Mouse (Mus musculus): Measurements from ENCODE around the gene Pfn1. TPM values are rescaled to one million over a fixed set of nuclear protein-coding genes. Genes with fewer than 3 reads are reported as not detected.

Gene Pfn1
- total and polyA plus RNA-seq, 2 experiments from 2014 or later = 460 to 634 TPM

GRCm38 (mm10) chr11:70656964-70657363 is 2.5 kb upstream of the Pfn1 start, which contains the start of gene Eno3:
TSS of gene Eno3 (plus strand) at chr11:70657202.
- ATAC-seq (no peak), DNase-seq (ENCODE audit: low spot score) (no peak)
- H3K4me3 ChIP-seq (ENCODE audit: low read length) = peak within 1 kb of the TSS; percentile 99
- peak within 1 kb of the TSS; percentile 45 for H3K9ac ChIP-seq (replicated peaks; ENCODE audit: low read length)
- no peaks in the 10 kb centered on the region for H3K27me3 ChIP-seq (ENCODE audit: insufficient read depth, low read length)
- peak within 1 kb of the TSS; percentile 75 for H3K4me2 ChIP-seq (ENCODE audit: low read depth, low read length)
- no peak for TF ChIP-seq CTCF (IDR thresholded peaks at IDR 0.05; ENCODE audit: low read depth)
- H3K27ac ChIP-seq = peak within 1 kb of the TSS; percentile 99; the same call in 1 of the 2 replicates
- H3K9me3 ChIP-seq (ENCODE audit: low read length) = no peaks in the 10 kb centered on the region
- WGBS = 11% methylated on average over 3 of the region's 3 CpGs
- H3K4me1 ChIP-seq (ENCODE audit: insufficient read depth, low read length) = 0 out of 2 replicates have a peak, but pooled peaks cover 11% of the 10 kb centered on the region
- H3K36me3 ChIP-seq (ENCODE audit: insufficient read depth, low read length) = peaks cover 7% of the 10 kb centered on the region; the same call in 1 of the 2 replicates

GRCm38 (mm10) chr11:70656456-70656927 is 2.0 kb upstream of the Pfn1 start:
- TF ChIP-seq CTCF (IDR thresholded peaks at IDR 0.05; ENCODE audit: low read depth) = no peak
- Histone ChIP-seq H3K9me3 (ENCODE audit: low read length) (no peaks in the 10 kb centered on the region), H3K4me3 (ENCODE audit: low read length) (peak overlapping the region; percentile 99), H3K9ac (replicated peaks; ENCODE audit: low read length) (peak overlapping the region; percentile 45), H3K27ac (0 out of 2 replicates have a peak overlapping the region, but pooled peaks have one; percentile 99), H3K4me2 (ENCODE audit: low read depth, low read length) (peak overlapping the region; percentile 75), H3K27me3 (ENCODE audit: insufficient read depth, low read length) (no peaks in the 10 kb centered on the region), H3K4me1 (ENCODE audit: insufficient read depth, low read length) (0 out of 2 replicates have a peak, but pooled peaks cover 11% of the 10 kb centered on the region), H3K36me3 (ENCODE audit: insufficient read depth, low read length) (peaks cover 6% of the 10 kb centered on the region; the same call in 1 of the 2 replicates)
- no peak for ATAC-seq
- WGBS = 9% methylated on average over 16 of the region's 16 CpGs
- DNase-seq (ENCODE audit: low spot score) = peak; percentile 28

- no peaks in the 10 kb centered on the region for H3K27me3 ChIP-seq (ENCODE audit: insufficient read depth, low read length)
- ATAC-seq (0 out of 2 replicates have a peak, but pooled peaks have one; percentile 22), DNase-seq (ENCODE audit: low spot score) (peak; percentile 25)
- WGBS = under 1% methylated on average over 59 of the region's 61 CpGs
- peak overlapping the region; percentile 99 for H3K4me3 ChIP-seq (ENCODE audit: low read length)
- H3K4me1 ChIP-seq (ENCODE audit: insufficient read depth, low read length) = 0 out of 2 replicates have a peak, but pooled peaks cover 11% of the 10 kb centered on the region
- peak overlapping the region; percentile 75 for H3K4me2 ChIP-seq (ENCODE audit: low read depth, low read length)
- peaks cover 10% of the 10 kb centered on the region; the same call in 1 of the 2 replicates for H3K36me3 ChIP-seq (ENCODE audit: insufficient read depth, low read length)
- TF ChIP-seq CTCF (IDR thresholded peaks at IDR 0.05; ENCODE audit: low read depth) = no peak
- H3K9me3 ChIP-seq (ENCODE audit: low read length) = no peaks in the 10 kb centered on the region
- H3K9ac ChIP-seq (replicated peaks; ENCODE audit: low read length) = peak overlapping the region; percentile 45
- peak overlapping the region; percentile 99; the same call in 1 of the 2 replicates for H3K27ac ChIP-seq
Observed at GRCm38 (mm10) chr11:70655571-70656455, 1.4 kb upstream of the Pfn1 start.

- no peak for TF ChIP-seq CTCF (IDR thresholded peaks at IDR 0.05; ENCODE audit: low read depth)
- peak overlapping the region; percentile 75 for H3K4me2 ChIP-seq (ENCODE audit: low read depth, low read length)
- H3K9me3 ChIP-seq (ENCODE audit: low read length) = no peaks in the 10 kb centered on the region
- H3K9ac ChIP-seq (replicated peaks; ENCODE audit: low read length) = peak overlapping the region; percentile 100
- ATAC-seq (peak; percentile 64), DNase-seq (ENCODE audit: low spot score) (peak; percentile 90)
- 0 out of 2 replicates have a peak, but pooled peaks cover 11% of the 10 kb centered on the region for H3K4me1 ChIP-seq (ENCODE audit: insufficient read depth, low read length)
- peaks cover 17% of the 10 kb centered on the region; the same call in 1 of the 2 replicates for H3K36me3 ChIP-seq (ENCODE audit: insufficient read depth, low read length)
- peak overlapping the region; percentile 99 for H3K4me3 ChIP-seq (ENCODE audit: low read length)
- under 1% methylated on average over 48 of the region's 48 CpGs for WGBS
- no peaks in the 10 kb centered on the region for H3K27me3 ChIP-seq (ENCODE audit: insufficient read depth, low read length)
- H3K27ac ChIP-seq = peak overlapping the region; percentile 99
Observed at GRCm38 (mm10) chr11:70654923-70655570, 603 bp upstream of the Pfn1 start.

- peak overlapping the region; percentile 75 for H3K4me2 ChIP-seq (ENCODE audit: low read depth, low read length)
- peak; percentile 65 for ATAC-seq
- H3K27ac ChIP-seq = peak overlapping the region; percentile 99
- peak overlapping the region; percentile 99 for H3K4me3 ChIP-seq (ENCODE audit: low read length)
- 0 out of 2 replicates have a peak, but pooled peaks cover 11% of the 10 kb centered on the region for H3K4me1 ChIP-seq (ENCODE audit: insufficient read depth, low read length)
- TF ChIP-seq CTCF (IDR thresholded peaks at IDR 0.05; ENCODE audit: low read depth) = no peak
- H3K9ac ChIP-seq (replicated peaks; ENCODE audit: low read length) = peak overlapping the region; percentile 100
- peak; percentile 79 for DNase-seq (ENCODE audit: low spot score)
- H3K9me3 ChIP-seq (ENCODE audit: low read length) = no peaks in the 10 kb centered on the region
- H3K27me3 ChIP-seq (ENCODE audit: insufficient read depth, low read length) = no peaks in the 10 kb centered on the region
- peaks cover 28% of the 10 kb centered on the region for H3K36me3 ChIP-seq (ENCODE audit: insufficient read depth, low read length)
- 1% methylated on average over 56 of the region's 63 CpGs for WGBS
Observed at GRCm38 (mm10) chr11:70653345-70654197, 873 bp downstream of the Pfn1 start.

All from hindbrain, postnatal 0 days (tissue).